Mouse (Mus musculus): ENCODE data around the gene Ngef. TPM values are rescaled to one million over a fixed set of nuclear protein-coding genes. Genes with fewer than 3 reads are reported as not detected.
"Not testable (repeated sequence)": the region's sequence is repeated elsewhere in the genome, so short reads cannot be mapped to it uniquely, and the experiment has no call there.

Ngef gene
- polyA plus RNA-seq, 1 experiment from 2014 or later: 1.5 TPM

DNA sequence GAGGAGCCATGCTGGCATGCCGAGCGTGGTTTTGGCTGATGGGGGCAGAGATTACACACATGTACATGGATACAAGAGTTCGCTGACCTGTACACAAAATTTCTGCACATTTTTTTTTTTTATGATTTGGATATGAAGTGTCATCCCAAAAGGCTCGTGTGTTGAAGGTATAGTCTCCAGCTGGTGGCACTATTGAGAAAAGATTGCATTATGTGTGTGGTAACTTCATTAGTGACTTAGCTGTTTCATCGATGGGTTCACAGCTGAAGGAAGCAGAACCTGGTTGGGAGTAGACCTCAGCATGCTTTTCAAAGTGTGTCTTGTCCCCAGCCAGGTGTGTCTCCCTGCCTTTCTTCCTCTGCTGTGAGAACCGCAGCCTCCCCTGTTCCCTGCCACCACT, 105.3 kb downstream of the Ngef start:
- WGBS: 74% methylated on average over 6 of the region's 6 CpGs
- DNase-seq (ENCODE audit: low spot score): no peak
- no peaks in the 10 kb centered on the region for H3K36me3 ChIP-seq (replicated peaks; ENCODE audit: control insufficient read depth, insufficient read depth, low read depth, low read length)
- no peaks in the 10 kb centered on the region for H3K27me3 ChIP-seq (ENCODE audit: control insufficient read depth, insufficient read depth, low read length)
- H3K4me3 ChIP-seq (ENCODE audit: low read depth, low read length): no peak overlapping the region
- H3K4me2 ChIP-seq (ENCODE audit: low read depth, low read length): no peak overlapping the region
- H3K4me1 ChIP-seq (ENCODE audit: control insufficient read depth, insufficient read depth, low read length): no peaks in the 10 kb centered on the region
- no peaks in the 10 kb centered on the region for H3K9me3 ChIP-seq (replicated peaks; ENCODE audit: control insufficient read depth, low read length)
- no peak for ATAC-seq (replicated peaks; ENCODE audit: insufficient number of reproducible peaks, low FRiP score, low TSS enrichment, low read depth)
- no peak overlapping the region for H3K9ac ChIP-seq (replicated peaks; ENCODE audit: low read length)
- H3K27ac ChIP-seq (replicated peaks; ENCODE audit: low read depth, low read length): no peak overlapping the region

DNA sequence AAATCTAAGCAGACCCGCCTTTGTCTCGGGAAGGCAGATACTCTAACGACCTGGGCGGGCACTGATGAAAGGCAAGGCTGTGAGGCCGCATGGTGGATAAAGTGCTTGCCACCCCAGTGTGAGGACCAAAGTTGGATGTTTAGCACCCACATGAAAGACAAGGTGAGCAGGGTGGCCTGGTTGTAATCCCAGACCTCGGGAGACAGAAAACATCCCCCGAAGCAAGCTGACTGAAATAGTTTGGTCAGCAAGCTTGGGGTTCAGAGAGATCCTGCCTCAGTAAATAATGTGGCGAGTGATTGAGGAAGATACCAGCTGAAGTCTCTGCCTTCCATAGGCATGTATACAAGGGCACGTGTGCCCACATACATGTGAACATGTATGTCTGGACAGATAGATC, 106.2 kb downstream of the Ngef start:
- no peak overlapping the region for H3K4me2 ChIP-seq (ENCODE audit: low read depth, low read length)
- H3K9ac ChIP-seq (replicated peaks; ENCODE audit: low read length): no peak overlapping the region
- H3K27ac ChIP-seq (replicated peaks; ENCODE audit: low read depth, low read length): no peak overlapping the region
- H3K36me3 ChIP-seq (replicated peaks; ENCODE audit: control insufficient read depth, insufficient read depth, low read depth, low read length): no peaks in the 10 kb centered on the region
- no peaks in the 10 kb centered on the region for H3K4me1 ChIP-seq (ENCODE audit: control insufficient read depth, insufficient read depth, low read length)
- H3K9me3 ChIP-seq (replicated peaks; ENCODE audit: control insufficient read depth, low read length): no peaks in the 10 kb centered on the region
- ATAC-seq (replicated peaks; ENCODE audit: insufficient number of reproducible peaks, low FRiP score, low TSS enrichment, low read depth) (no peak), DNase-seq (ENCODE audit: low spot score) (no peak)
- WGBS: 82% methylated on average over 9 of the region's 9 CpGs
- H3K4me3 ChIP-seq (ENCODE audit: low read depth, low read length): no peak overlapping the region
- no peaks in the 10 kb centered on the region for H3K27me3 ChIP-seq (ENCODE audit: control insufficient read depth, insufficient read depth, low read length)

DNA sequence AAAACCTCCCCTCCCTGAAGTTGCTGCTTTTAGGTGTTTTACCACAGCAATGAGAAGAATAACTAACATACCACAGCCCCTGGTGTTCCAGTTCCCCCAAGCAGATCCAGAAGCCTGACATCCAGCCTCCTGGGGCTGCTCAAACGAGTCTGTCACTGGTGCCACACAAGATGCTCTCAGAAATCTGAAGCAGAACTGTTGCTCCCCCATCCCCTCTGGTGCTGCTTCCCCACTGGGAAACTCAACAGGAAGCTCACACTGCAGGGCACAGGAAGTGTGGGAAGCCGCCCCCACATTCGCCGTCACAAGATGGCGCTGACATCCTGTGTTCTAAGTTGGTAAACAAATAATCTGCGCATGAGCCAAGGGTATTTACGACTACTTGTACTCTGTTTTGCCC, 113.8 kb downstream of the Ngef start:
- not testable (repeated sequence) for H3K36me3 ChIP-seq (replicated peaks; ENCODE audit: control insufficient read depth, insufficient read depth, low read depth, low read length); H3K4me3 ChIP-seq (ENCODE audit: low read depth, low read length); H3K9me3 ChIP-seq (replicated peaks; ENCODE audit: control insufficient read depth, low read length); H3K9ac ChIP-seq (replicated peaks; ENCODE audit: low read length); DNase-seq (ENCODE audit: low spot score); ATAC-seq (replicated peaks; ENCODE audit: insufficient number of reproducible peaks, low FRiP score, low TSS enrichment, low read depth); H3K27ac ChIP-seq (replicated peaks; ENCODE audit: low read depth, low read length); H3K4me2 ChIP-seq (ENCODE audit: low read depth, low read length); H3K4me1 ChIP-seq (ENCODE audit: control insufficient read depth, insufficient read depth, low read length); H3K27me3 ChIP-seq (ENCODE audit: control insufficient read depth, insufficient read depth, low read length)
- WGBS: 86% methylated on average over 5 of the region's 7 CpGs

DNA sequence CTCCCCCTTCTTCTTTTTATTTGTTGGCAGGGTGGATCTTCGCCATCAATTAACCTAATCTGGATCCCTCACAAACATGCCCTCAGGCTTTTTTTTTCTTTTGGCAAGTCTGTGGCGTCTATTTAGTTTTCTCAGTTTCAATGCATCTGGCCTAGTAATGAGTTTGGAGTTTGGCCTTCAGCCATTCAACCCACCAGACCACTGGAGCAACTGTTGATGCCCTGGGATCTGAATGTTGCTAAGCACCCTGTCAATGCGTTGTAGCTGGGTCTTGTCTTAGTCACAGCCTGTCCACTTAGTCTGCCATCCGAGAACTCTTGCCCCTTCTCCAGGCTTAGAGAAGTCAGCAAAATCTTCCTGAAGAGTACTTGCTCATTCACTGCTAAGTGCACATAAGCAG, 115.6 kb downstream of the Ngef start:
- H3K4me2 ChIP-seq (ENCODE audit: low read depth, low read length): no peak overlapping the region
- H3K36me3 ChIP-seq (replicated peaks; ENCODE audit: control insufficient read depth, insufficient read depth, low read depth, low read length): no peaks in the 10 kb centered on the region
- WGBS: 86% methylated on average over 4 of the region's 4 CpGs
- H3K9ac ChIP-seq (replicated peaks; ENCODE audit: low read length): no peak overlapping the region
- H3K4me3 ChIP-seq (ENCODE audit: low read depth, low read length): no peak overlapping the region
- ATAC-seq (replicated peaks; ENCODE audit: insufficient number of reproducible peaks, low FRiP score, low TSS enrichment, low read depth): no peak
- H3K9me3 ChIP-seq (replicated peaks; ENCODE audit: control insufficient read depth, low read length): no peaks in the 10 kb centered on the region
- no peak overlapping the region for H3K27ac ChIP-seq (replicated peaks; ENCODE audit: low read depth, low read length)
- H3K27me3 ChIP-seq (ENCODE audit: control insufficient read depth, insufficient read depth, low read length): no peaks in the 10 kb centered on the region
- DNase-seq (ENCODE audit: low spot score): no peak
- H3K4me1 ChIP-seq (ENCODE audit: control insufficient read depth, insufficient read depth, low read length): no peaks in the 10 kb centered on the region

DNA sequence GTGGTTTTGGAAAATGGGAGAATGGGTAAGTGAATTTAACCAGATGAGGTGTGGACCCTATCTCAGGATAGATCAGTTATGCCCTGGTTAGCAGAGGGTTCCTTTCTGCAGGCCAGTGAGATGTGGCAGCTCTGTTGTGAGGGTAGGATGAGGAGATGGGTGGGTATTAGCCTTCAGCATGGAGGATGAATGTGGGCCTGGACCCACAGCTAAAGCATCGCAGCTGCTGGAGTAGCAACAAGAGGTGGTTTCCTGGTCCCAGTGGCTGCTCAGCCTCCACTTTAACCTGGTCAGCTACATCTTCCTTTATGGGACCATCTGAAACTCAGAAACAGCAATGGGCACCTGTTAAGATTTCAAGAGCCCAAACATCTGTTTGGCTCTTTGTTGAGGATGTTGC, 117.2 kb downstream of the Ngef start:
- 100% methylated on average over 1 of the region's 1 CpGs for WGBS
- no peak for DNase-seq (ENCODE audit: low spot score)
- no peak for ATAC-seq (replicated peaks; ENCODE audit: insufficient number of reproducible peaks, low FRiP score, low TSS enrichment, low read depth)

GRCm38 (mm10) chr1:87449432-87449831, 124.2 kb downstream of the Ngef start:
- Histone ChIP-seq H3K36me3 (replicated peaks; ENCODE audit: control insufficient read depth, insufficient read depth, low read depth, low read length) (peaks cover 3% of the 10 kb centered on the region), H3K4me2 (ENCODE audit: low read depth, low read length) (no peak overlapping the region), H3K27ac (replicated peaks; ENCODE audit: low read depth, low read length) (no peak overlapping the region), H3K4me3 (ENCODE audit: low read depth, low read length) (no peak overlapping the region), H3K9ac (replicated peaks; ENCODE audit: low read length) (no peak overlapping the region), H3K27me3 (ENCODE audit: control insufficient read depth, insufficient read depth, low read length) (no peaks in the 10 kb centered on the region), H3K9me3 (replicated peaks; ENCODE audit: control insufficient read depth, low read length) (no peaks in the 10 kb centered on the region), H3K4me1 (ENCODE audit: control insufficient read depth, insufficient read depth, low read length) (no peaks in the 10 kb centered on the region)
- ATAC-seq (replicated peaks; ENCODE audit: insufficient number of reproducible peaks, low FRiP score, low TSS enrichment, low read depth) (no peak), DNase-seq (ENCODE audit: low spot score) (no peak)
- 89% methylated on average over 4 of the region's 4 CpGs for WGBS

More for the DNA sequence above, 117.2 kb downstream of the Ngef start:
- no peaks in the 10 kb centered on the region for H3K27me3 ChIP-seq (ENCODE audit: control insufficient read depth, insufficient read depth, low read length)
- H3K36me3 ChIP-seq (replicated peaks; ENCODE audit: control insufficient read depth, insufficient read depth, low read depth, low read length): no peaks in the 10 kb centered on the region
- H3K4me2 ChIP-seq (ENCODE audit: low read depth, low read length): no peak overlapping the region
- no peak overlapping the region for H3K4me3 ChIP-seq (ENCODE audit: low read depth, low read length)
- H3K4me1 ChIP-seq (ENCODE audit: control insufficient read depth, insufficient read depth, low read length): no peaks in the 10 kb centered on the region
- no peak overlapping the region for H3K27ac ChIP-seq (replicated peaks; ENCODE audit: low read depth, low read length)
- no peaks in the 10 kb centered on the region for H3K9me3 ChIP-seq (replicated peaks; ENCODE audit: control insufficient read depth, low read length)
- no peak overlapping the region for H3K9ac ChIP-seq (replicated peaks; ENCODE audit: low read length)

DNA sequence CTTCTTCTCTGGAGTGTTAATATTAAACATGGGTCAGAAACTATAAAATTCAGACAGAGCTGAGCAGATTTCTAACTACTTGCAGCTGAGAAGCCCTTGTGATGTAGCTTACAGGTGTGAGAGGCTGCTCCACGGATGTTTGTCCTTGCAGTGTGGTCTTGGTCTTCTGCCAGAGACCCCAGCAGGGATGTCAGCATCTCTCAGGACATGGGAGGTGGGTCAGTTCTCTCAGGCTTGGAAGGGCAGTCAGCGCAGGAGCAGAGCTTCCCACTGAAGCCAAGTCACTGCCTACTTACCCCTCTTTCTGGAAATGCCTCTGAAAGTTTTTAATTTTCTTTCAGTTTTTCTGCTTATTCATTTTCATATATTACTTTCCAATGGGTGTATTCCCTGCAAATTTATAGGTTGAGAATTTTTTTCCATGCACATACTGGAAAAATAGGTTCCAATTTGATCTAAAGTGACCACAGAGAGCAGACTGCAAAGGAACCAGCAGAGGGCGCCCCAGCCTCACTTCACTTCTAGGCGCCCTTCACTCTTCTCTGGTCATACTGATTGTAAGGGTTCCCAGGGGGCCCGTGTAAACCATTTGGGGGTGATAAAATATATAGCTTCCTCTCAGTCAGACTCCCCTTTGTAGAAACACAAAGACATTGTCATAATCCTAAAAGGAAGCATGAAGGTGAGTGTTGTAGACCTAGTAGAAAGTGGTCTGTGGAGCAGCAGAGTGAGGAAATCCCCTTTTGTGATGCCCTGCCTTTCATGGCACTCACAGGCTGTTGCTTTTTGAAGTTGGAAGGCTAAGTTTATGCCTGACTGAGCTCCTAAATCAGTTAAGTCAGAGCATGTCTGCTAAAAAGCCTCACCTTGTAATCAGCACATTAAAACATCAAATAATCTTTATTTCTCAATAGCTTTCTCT, 126.2 kb downstream of the Ngef start:
- Histone ChIP-seq H3K4me3 (ENCODE audit: low read depth, low read length) (no peak overlapping the region), H3K27ac (replicated peaks; ENCODE audit: low read depth, low read length) (no peak overlapping the region), H3K9me3 (replicated peaks; ENCODE audit: control insufficient read depth, low read length) (no peaks in the 10 kb centered on the region), H3K36me3 (replicated peaks; ENCODE audit: control insufficient read depth, insufficient read depth, low read depth, low read length) (peaks cover 3% of the 10 kb centered on the region), H3K4me2 (ENCODE audit: low read depth, low read length) (no peak overlapping the region), H3K9ac (replicated peaks; ENCODE audit: low read length) (no peak overlapping the region), H3K27me3 (ENCODE audit: control insufficient read depth, insufficient read depth, low read length) (no peaks in the 10 kb centered on the region), H3K4me1 (ENCODE audit: control insufficient read depth, insufficient read depth, low read length) (no peaks in the 10 kb centered on the region)
- no peak for ATAC-seq (replicated peaks; ENCODE audit: insufficient number of reproducible peaks, low FRiP score, low TSS enrichment, low read depth)
- 36% methylated on average over 5 of the region's 5 CpGs for WGBS
- DNase-seq (ENCODE audit: low spot score): peak; percentile 72

GRCm38 (mm10) chr1:87436583-87436982, 137.1 kb downstream of the Ngef start:
- Histone ChIP-seq H3K36me3 (replicated peaks; ENCODE audit: control insufficient read depth, insufficient read depth, low read depth, low read length) (peaks cover 6% of the 10 kb centered on the region), H3K4me1 (ENCODE audit: control insufficient read depth, insufficient read depth, low read length) (no peaks in the 10 kb centered on the region), H3K27me3 (ENCODE audit: control insufficient read depth, insufficient read depth, low read length) (no peaks in the 10 kb centered on the region), H3K4me3 (ENCODE audit: low read depth, low read length) (no peak overlapping the region), H3K9ac (replicated peaks; ENCODE audit: low read length) (no peak overlapping the region), H3K9me3 (replicated peaks; ENCODE audit: control insufficient read depth, low read length) (no peaks in the 10 kb centered on the region), H3K4me2 (ENCODE audit: low read depth, low read length) (no peak overlapping the region), H3K27ac (replicated peaks; ENCODE audit: low read depth, low read length) (no peak overlapping the region)
- DNase-seq (ENCODE audit: low spot score): no peak
- 87% methylated on average over 6 of the region's 6 CpGs for WGBS
- ATAC-seq (replicated peaks; ENCODE audit: insufficient number of reproducible peaks, low FRiP score, low TSS enrichment, low read depth): no peak
